Mouse (Mus musculus): ENCODE measurements at regions not wholly inside any gene's neighbourhood (a gene's known extent, or its start where the extent isn't known, plus 50 kb on each side); places are given as distances from the start of the nearest gene placed in this dataset.

DNA sequence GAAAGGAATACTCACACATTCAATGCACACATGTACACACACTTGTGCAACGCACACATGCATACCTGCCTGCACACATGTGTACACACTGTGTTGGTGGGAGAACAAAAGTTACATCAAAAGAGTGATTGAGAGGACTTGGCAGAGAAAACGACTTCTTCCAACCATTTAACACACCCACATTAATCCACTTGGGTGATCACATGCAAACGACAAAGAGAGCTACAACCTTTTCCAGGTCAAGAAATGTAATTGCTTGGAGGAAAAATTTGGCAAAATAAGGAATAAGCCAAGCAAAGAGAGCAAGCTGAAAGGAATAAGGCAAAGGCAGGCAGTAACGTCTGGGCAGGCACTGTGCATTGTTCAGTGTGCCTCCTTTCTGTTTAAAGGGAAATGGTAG is 67.3 kb downstream of the C1d start:
- ATAC-seq (ENCODE audit: low FRiP score), result peak; percentile 37; the same call in 1 of the 2 replicates
- Histone ChIP-seq H3K4me1 (peaks cover 37% of the 10 kb centered on the region), H3K9ac (no peak overlapping the region), H3K4me2 (no peak overlapping the region), H3K9me3 (no peaks in the 10 kb centered on the region), H3K36me3 (replicated peaks) (no peaks in the 10 kb centered on the region), H3K27me3 (peaks cover 36% of the 10 kb centered on the region), H3K27ac (no peak overlapping the region), H3K4me3 (replicated peaks) (no peak overlapping the region)
- WGBS, result 8% methylated on average over 4 of the region's 4 CpGs

- no peak overlapping the region for H3K9ac ChIP-seq
- H3K27ac ChIP-seq, result peak overlapping the region; percentile 33; the same call in 1 of the 2 replicates
- H3K9me3 ChIP-seq, result no peaks in the 10 kb centered on the region
- H3K4me1 ChIP-seq, result peaks cover 37% of the 10 kb centered on the region
- peak overlapping the region; percentile 27; the same call in 1 of the 2 replicates for H3K4me2 ChIP-seq
- H3K4me3 ChIP-seq (replicated peaks), result no peak overlapping the region
- H3K36me3 ChIP-seq (replicated peaks), result no peaks in the 10 kb centered on the region
- 11% methylated on average over 10 of the region's 10 CpGs for WGBS
- peaks cover 31% of the 10 kb centered on the region for H3K27me3 ChIP-seq
- ATAC-seq (ENCODE audit: low FRiP score), result peak; percentile 83
Observed at GRCm38 (mm10) chr11:17325731-17326646, 68.6 kb downstream of the C1d start.

- WGBS, result 22% methylated on average over 4 of the region's 4 CpGs
- no peak for ATAC-seq (ENCODE audit: low FRiP score)
- H3K4me2 ChIP-seq, result peak overlapping the region; percentile 27; the same call in 1 of the 2 replicates
- H3K4me3 ChIP-seq (replicated peaks), result no peak overlapping the region
- H3K9ac ChIP-seq, result no peak overlapping the region
- no peaks in the 10 kb centered on the region for H3K9me3 ChIP-seq
- H3K4me1 ChIP-seq, result peaks cover 37% of the 10 kb centered on the region
- H3K36me3 ChIP-seq (replicated peaks), result no peaks in the 10 kb centered on the region
- 0 out of 2 replicates have a peak overlapping the region, but pooled peaks have one; percentile 10 for H3K27ac ChIP-seq
- peaks cover 26% of the 10 kb centered on the region for H3K27me3 ChIP-seq
Observed at GRCm38 (mm10) chr11:17326695-17327094, 69.3 kb downstream of the C1d start.

DNA sequence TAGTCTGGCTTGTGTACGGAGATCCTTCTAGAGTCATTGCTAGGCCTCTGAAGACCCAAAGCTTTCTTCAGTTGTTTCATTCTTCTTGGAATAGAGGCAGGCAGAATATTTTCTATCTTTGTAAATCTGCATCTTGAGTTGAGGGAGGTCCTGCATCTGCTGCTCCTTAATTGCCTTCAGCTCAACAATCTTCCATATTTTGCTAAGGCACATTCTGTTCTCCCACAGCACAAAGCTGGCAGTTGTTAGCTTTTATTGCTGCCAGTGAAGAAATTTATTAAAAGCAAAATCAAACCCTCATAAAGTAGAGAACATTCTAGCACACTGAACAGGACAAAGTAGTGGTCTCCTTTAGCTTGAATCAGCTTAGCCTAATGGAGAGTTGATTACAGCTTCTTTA is 94.1 kb downstream of the C1d start:
- Histone ChIP-seq H3K4me3 (replicated peaks) (no peak overlapping the region), H3K9me3 (no peaks in the 10 kb centered on the region), H3K4me1 (peaks cover 13% of the 10 kb centered on the region), H3K4me2 (no peak overlapping the region), H3K27me3 (no peaks in the 10 kb centered on the region), H3K9ac (no peak overlapping the region), H3K36me3 (replicated peaks) (no peaks in the 10 kb centered on the region), H3K27ac (no peak overlapping the region)
- no peak for ATAC-seq (ENCODE audit: low FRiP score)
- 77% methylated on average over 1 of the region's 1 CpGs for WGBS

DNA sequence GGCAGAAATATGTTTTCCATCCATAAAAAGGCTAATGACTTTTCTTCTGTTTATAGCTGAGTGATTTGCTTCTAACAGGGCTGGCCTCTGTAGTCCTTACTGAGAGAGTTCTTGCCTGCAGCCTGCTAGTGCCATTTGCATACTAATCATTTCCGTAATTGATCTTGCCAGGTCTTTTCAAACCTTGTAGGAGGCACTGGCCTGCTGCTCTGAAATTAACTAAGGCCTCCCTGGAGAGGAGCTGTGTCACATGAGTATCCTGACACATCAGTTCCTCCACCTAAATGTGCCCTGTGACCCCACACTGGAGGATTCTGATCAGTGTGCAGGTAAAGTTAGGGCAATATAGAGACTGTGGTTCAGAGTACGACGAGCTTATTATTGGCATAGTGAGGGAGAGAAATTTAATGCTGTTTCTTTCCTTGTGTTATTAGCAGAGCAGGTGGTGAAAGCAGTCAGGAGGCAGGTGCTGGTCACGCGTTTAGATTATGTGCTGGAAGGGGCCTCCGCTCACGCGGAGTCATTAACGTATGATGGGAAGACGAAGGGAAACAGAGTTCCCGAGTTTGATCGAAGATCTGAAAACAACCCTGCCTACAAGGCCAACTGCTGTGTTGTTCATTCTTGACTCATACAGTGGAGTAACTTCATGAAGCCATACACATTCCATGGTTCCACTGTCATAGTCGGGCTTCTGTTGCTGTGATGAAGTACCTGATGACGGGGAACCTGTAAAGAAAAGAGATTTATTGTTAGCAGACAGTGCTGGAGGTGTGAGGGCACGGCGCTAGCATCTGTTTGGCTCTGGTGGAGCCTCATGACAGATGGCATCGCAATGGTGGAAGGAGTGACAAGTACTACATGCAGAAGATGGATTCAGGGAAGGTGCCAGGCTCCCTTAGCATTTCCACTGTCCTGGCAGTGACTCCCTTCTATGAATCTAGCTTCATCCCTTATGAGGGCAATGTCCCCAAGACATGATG is 95.1 kb downstream of the C1d start:
- ATAC-seq (ENCODE audit: low FRiP score), result peak; percentile 81
- 58% methylated on average over 17 of the region's 17 CpGs for WGBS
- no peaks in the 10 kb centered on the region for H3K27me3 ChIP-seq
- no peak overlapping the region for H3K9ac ChIP-seq
- H3K27ac ChIP-seq, result peak overlapping the region; percentile 15; the same call in 1 of the 2 replicates
- H3K4me1 ChIP-seq, result peaks cover 13% of the 10 kb centered on the region
- H3K36me3 ChIP-seq (replicated peaks), result no peaks in the 10 kb centered on the region
- no peak overlapping the region for H3K4me2 ChIP-seq
- H3K4me3 ChIP-seq (replicated peaks), result no peak overlapping the region
- H3K9me3 ChIP-seq, result no peaks in the 10 kb centered on the region

- Histone ChIP-seq H3K9me3 (no peaks in the 10 kb centered on the region), H3K4me1 (peaks cover 12% of the 10 kb centered on the region), H3K9ac (no peak overlapping the region), H3K27ac (no peak overlapping the region), H3K4me2 (no peak overlapping the region), H3K36me3 (replicated peaks) (no peaks in the 10 kb centered on the region), H3K27me3 (no peaks in the 10 kb centered on the region), H3K4me3 (replicated peaks) (no peak overlapping the region)
- no peak for ATAC-seq (ENCODE audit: low FRiP score)
- 88% methylated on average over 1 of the region's 1 CpGs for WGBS
Observed at GRCm38 (mm10) chr11:17359698-17360254, 102.4 kb downstream of the C1d start.

DNA sequence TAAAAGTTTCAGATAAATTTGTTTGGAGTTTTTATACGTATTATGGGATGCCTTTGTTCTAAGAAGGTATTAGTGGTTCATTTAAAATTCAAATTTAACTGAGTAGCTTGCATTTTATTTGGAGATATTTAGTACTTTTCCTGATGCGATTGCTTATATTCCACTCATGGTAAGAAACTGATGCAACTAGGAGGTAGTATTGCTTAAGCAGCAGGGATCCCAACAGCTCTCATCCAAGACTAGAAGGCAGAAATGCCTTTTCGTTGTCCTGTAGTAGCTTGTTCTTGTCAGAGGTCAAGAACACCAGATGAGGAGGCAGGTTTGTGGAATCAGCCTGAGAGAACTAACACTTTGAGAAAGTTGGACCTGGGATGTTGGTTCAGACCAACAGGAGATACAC is 120.5 kb downstream of the C1d start:
- Histone ChIP-seq H3K4me1 (no peaks in the 10 kb centered on the region), H3K4me2 (no peak overlapping the region), H3K9ac (no peak overlapping the region), H3K27me3 (no peaks in the 10 kb centered on the region), H3K9me3 (no peaks in the 10 kb centered on the region), H3K27ac (no peak overlapping the region), H3K4me3 (replicated peaks) (no peak overlapping the region), H3K36me3 (replicated peaks) (no peaks in the 10 kb centered on the region)
- ATAC-seq (ENCODE audit: low FRiP score), result no peak
- 86% methylated on average over 3 of the region's 3 CpGs for WGBS

DNA sequence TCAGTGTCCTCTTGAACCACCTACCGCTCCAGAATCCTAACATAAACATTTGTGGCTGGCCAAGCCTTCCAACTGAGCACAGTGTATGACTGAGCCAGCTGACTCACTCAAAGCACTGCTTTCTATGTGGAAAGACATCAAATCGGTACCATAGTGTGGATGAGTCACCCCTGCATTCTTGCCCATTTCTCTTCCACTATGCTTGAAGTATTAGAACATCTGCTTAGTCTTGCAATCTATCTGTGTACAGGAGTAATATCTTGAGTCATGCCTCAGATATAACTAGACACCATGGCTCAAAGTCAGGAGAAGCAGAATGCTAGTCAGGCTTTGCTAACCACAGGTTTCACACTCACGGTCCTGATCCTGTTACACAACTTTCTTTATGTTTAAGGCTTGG is 129.4 kb downstream of the C1d start:
- no peak overlapping the region for H3K4me2 ChIP-seq
- H3K36me3 ChIP-seq (replicated peaks), result no peaks in the 10 kb centered on the region
- ATAC-seq (ENCODE audit: low FRiP score), result no peak
- H3K27me3 ChIP-seq, result no peaks in the 10 kb centered on the region
- 87% methylated on average over 3 of the region's 3 CpGs for WGBS
- H3K27ac ChIP-seq, result no peak overlapping the region
- no peaks in the 10 kb centered on the region for H3K4me1 ChIP-seq
- H3K9me3 ChIP-seq, result no peaks in the 10 kb centered on the region
- H3K4me3 ChIP-seq (replicated peaks), result no peak overlapping the region
- no peak overlapping the region for H3K9ac ChIP-seq

DNA sequence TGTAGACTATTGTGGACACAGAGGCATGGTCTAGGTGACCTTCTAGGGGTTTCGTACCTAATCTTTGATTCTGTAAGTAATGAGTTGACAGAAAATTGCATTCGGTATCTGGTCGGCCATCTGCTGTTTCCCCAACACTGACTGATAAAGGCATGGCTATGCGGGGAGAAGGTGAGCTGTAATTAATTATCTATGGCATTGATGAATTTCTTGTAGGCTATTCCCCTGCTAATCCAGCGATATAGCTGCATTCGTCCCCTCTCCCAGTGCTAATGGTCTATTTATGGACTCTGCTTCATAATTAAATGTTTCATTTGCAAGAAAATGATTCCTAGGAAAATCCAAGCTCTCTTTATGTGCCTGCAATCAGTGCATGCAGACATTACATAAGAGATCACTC is 136.5 kb downstream of the C1d start:
- no peak for ATAC-seq (ENCODE audit: low FRiP score)
- Histone ChIP-seq H3K36me3 (replicated peaks) (no peaks in the 10 kb centered on the region), H3K4me3 (replicated peaks) (no peak overlapping the region), H3K27ac (no peak overlapping the region), H3K9me3 (no peaks in the 10 kb centered on the region), H3K4me2 (no peak overlapping the region), H3K4me1 (peaks cover 4% of the 10 kb centered on the region; the same call in 1 of the 2 replicates), H3K9ac (no peak overlapping the region), H3K27me3 (no peaks in the 10 kb centered on the region)
- WGBS, result 80% methylated on average over 6 of the region's 6 CpGs

GRCm38 (mm10) chr11:17414531-17414930 is 157.2 kb downstream of the C1d start:
- H3K27ac ChIP-seq, result 0 out of 2 replicates have a peak overlapping the region, but pooled peaks have one; percentile 37
- 6% methylated on average over 1 of the region's 1 CpGs for WGBS
- H3K4me3 ChIP-seq (replicated peaks), result no peak overlapping the region

GRCm38 (mm10) chr11:17415144-17415543 is 157.8 kb downstream of the C1d start:
- H3K4me1 ChIP-seq, result peaks cover 8% of the 10 kb centered on the region
- H3K4me2 ChIP-seq, result no peak overlapping the region
- H3K9ac ChIP-seq, result no peak overlapping the region
- no peak overlapping the region for H3K27ac ChIP-seq
- ATAC-seq (ENCODE audit: low FRiP score), result peak; percentile 79; the same call in 1 of the 2 replicates
- H3K4me3 ChIP-seq (replicated peaks), result no peak overlapping the region
- H3K27me3 ChIP-seq, result no peaks in the 10 kb centered on the region
- 38% methylated on average over 1 of the region's 1 CpGs for WGBS
- no peaks in the 10 kb centered on the region for H3K36me3 ChIP-seq (replicated peaks)
- H3K9me3 ChIP-seq, result no peaks in the 10 kb centered on the region

More at GRCm38 (mm10) chr11:17414531-17414930, 157.2 kb downstream of the C1d start:
- ATAC-seq (ENCODE audit: low FRiP score), result no peak; the same call in 1 of the 2 replicates
- Histone ChIP-seq H3K9ac (no peak overlapping the region), H3K36me3 (replicated peaks) (no peaks in the 10 kb centered on the region), H3K4me1 (peaks cover 8% of the 10 kb centered on the region), H3K9me3 (no peaks in the 10 kb centered on the region), H3K4me2 (no peak overlapping the region), H3K27me3 (no peaks in the 10 kb centered on the region)

All from forebrain, embryonic 12.5 days (tissue).